Mouse (Mus musculus) liver, postnatal 0 days (tissue): ENCODE data around the gene Dctn1.

Experiments used
- CTCF ChIP-seq: sonication (generic); IDR thresholded peaks from 2 replicates; pipeline ENCODE4 v1.5.1; 2016; ENCODE audit warnings: antibody characterized with exemption, low read depth
- EP300 ChIP-seq: IDR thresholded peaks from 2 replicates; pipeline ENCODE4 v1.6.1; 2016; ENCODE audit warnings: antibody characterized with exemption, low read depth, mild to moderate bottlenecking

GRCm38 (mm10) chr6:83237123-83237522 lies 71.4 kb downstream of the Dctn1 start:
- TF ChIP-seq CTCF (no peak), EP300 (no peak)
